Mouse (Mus musculus) liver, embryonic 11.5 days (tissue): ENCODE data around the gene Ralgapb. TPM values are rescaled to one million over a fixed set of nuclear protein-coding genes. Genes with fewer than 3 reads are reported as not detected.

Experiments
- ATAC-seq: fragments of 200-750 bp; cut with Nextera tagmentation; replicated peaks from 2 replicates; pipeline ENCODE4 v1.8.0; 2017; ENCODE audit warnings: moderate number of reproducible peaks, mild to moderate bottlenecking, moderate TSS enrichment, moderate library complexity; ENCODE audit not compliant: low FRiP score
- DNase-seq: peaks from one replicate; pipeline ENCODE4 v3.0.0-alpha.2; 2017; ENCODE audit warnings: low spot score
- H3K27ac ChIP-seq: fragments of 300-500 bp; sonication (generic); 2 replicates; pipeline ENCODE4 v1.5.1; 2014; ENCODE audit warnings: mild to moderate bottlenecking, low read depth, low read length, control low read depth
- H3K27me3 ChIP-seq: fragments of 300-500 bp; sonication (generic); replicated peaks from 2 replicates; pipeline ENCODE4 v1.6.1; 2014; ENCODE audit warnings: low read length, mixed read lengths; ENCODE audit not compliant: control insufficient read depth, insufficient read depth
- H3K36me3 ChIP-seq: fragments of 300-500 bp; sonication (generic); 2 replicates; pipeline ENCODE4 v1.6.1; 2014; ENCODE audit warnings: mild to moderate bottlenecking, low read length, moderate library complexity, mixed read lengths; ENCODE audit not compliant: control insufficient read depth, insufficient read depth
- H3K4me1 ChIP-seq: fragments of 300-500 bp; sonication (generic); replicated peaks from 2 replicates; pipeline ENCODE4 v1.6.1; 2014; ENCODE audit warnings: low read length, mixed read lengths; ENCODE audit not compliant: control insufficient read depth, insufficient read depth
- H3K4me2 ChIP-seq: fragments of 300-500 bp; sonication (generic); 2 replicates; pipeline ENCODE4 v1.6.1; 2014; ENCODE audit warnings: mild to moderate bottlenecking, control low read depth, moderate library complexity
- H3K4me3 ChIP-seq: fragments of 300-500 bp; sonication (generic); 2 replicates; pipeline ENCODE4 v1.5.1; 2014; ENCODE audit warnings: low read depth, low read length, control low read depth
- H3K9ac ChIP-seq: fragments of 300-500 bp; sonication (generic); 2 replicates; pipeline ENCODE4 v1.6.1; 2014; ENCODE audit warnings: low read depth, low read length, control low read depth
- H3K9me3 ChIP-seq: fragments of 300-500 bp; sonication (generic); 2 replicates; pipeline ENCODE4 v1.6.1; 2016; ENCODE audit warnings: low read length, inconsistent platforms, mixed read lengths; ENCODE audit not compliant: control insufficient read depth
- WGBS: fragments of 180-500 bp; shearing (Covaris S2); extraction: QIAGEN DNeasy Blood & Tissue Kit; methylation state at CpG from one replicate; pipeline ENCODE4 v1.1.7; 2014; 5-methylcytosine and 5-hydroxymethylcytosine counted together
- polyA plus RNA-seq: library from polyadenylated mRNA; unstranded; fragments of >200 nt; fragmentation: Nextera tagmentation; extraction: Ambion mirVana; gene quantifications from 2 replicates; pipeline ENCODE4 v1.2.1, GENCODE M21; 2014

The Ralgapb gene
- polyA plus RNA-seq, 1 experiment from 2014 or later = 14.3 TPM

DNA sequence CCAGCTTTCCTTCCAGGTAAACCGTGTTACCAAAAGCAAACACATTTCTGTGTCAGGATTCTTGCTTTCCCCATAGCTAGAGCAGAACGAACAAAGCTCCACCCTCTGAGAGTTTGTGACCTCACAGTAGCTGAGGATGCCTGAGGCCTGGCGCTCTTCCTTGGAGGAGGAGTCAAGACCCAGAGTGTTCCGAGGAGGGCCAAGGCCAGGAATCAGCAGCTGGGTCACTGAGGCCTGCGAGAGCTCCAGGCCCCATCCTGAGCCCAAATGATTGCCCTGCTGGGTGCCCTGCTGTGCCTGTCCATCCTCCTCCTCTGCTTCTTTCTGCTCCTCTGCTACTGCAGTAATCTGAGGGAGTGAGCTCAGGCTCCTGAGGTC lies 39.5 kb upstream of the Ralgapb start:
- ATAC-seq (no peak), DNase-seq (peak; percentile 22)
- Histone ChIP-seq H3K9ac (no peak overlapping the region), H3K4me3 (no peak overlapping the region), H3K4me1 (peaks cover under 1% of the 10 kb centered on the region; the same call in 1 of the 2 replicates), H3K36me3 (no peaks in the 10 kb centered on the region), H3K27me3 (peaks cover 11% of the 10 kb centered on the region), H3K4me2 (no peak overlapping the region), H3K9me3 (no peaks in the 10 kb centered on the region), H3K27ac (no peak overlapping the region)
- WGBS = 31% methylated on average over 5 of the region's 5 CpGs

DNA sequence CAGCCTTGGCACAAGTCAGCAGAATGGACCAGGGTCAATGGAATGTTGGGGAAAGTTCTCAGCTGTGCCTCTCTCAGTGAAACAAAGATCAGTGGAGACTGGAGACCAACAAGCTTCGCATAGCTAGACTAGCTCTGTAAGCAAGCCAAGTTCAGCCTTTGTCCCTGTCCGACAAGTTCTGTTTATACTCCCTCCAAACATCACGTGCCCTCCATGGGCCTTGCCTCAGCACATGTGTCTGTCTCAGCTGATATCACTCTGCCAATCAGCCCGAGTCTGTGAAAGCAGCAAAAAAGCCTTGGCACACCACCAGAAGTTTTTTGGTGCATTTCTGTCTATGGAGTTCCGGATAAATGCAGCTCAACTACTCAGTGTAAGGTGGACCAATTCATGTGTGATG lies 36.6 kb upstream of the Ralgapb start:
- ATAC-seq (no peak), DNase-seq (no peak)
- H3K9ac ChIP-seq = no peak overlapping the region
- H3K4me1 ChIP-seq = peaks cover 9% of the 10 kb centered on the region
- no peak overlapping the region for H3K27ac ChIP-seq
- no peak overlapping the region for H3K4me3 ChIP-seq
- H3K27me3 ChIP-seq = peaks cover 26% of the 10 kb centered on the region
- no peak overlapping the region for H3K4me2 ChIP-seq
- H3K36me3 ChIP-seq = no peaks in the 10 kb centered on the region
- no peaks in the 10 kb centered on the region for H3K9me3 ChIP-seq
- WGBS = 61% methylated on average over 5 of the region's 5 CpGs

DNA sequence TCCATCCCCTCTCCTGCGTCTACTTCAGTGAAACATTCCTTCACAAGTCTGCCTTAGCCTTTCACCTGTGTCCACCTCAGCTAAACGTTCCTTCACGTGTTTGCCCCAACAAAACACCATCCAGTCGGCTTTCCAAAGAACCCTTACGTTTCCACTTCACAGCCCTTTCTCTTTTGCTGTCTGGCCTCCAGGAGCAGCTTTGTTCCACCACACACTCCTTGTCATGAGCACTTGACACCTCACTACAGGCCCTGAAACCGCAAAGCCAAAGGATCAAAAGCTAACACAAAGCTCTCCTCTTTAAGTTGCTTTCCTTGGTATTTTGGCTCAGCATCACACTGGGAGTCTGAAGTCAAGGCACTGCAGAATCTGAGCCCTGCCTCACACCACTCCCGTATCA lies 36.1 kb upstream of the Ralgapb start:
- WGBS = 72% methylated on average over 7 of the region's 7 CpGs
- DNase-seq (no peak), ATAC-seq (no peak)
- Histone ChIP-seq H3K27me3 (peaks cover 26% of the 10 kb centered on the region), H3K4me2 (no peak overlapping the region), H3K4me3 (no peak overlapping the region), H3K27ac (no peak overlapping the region), H3K36me3 (no peaks in the 10 kb centered on the region), H3K9me3 (no peaks in the 10 kb centered on the region), H3K9ac (no peak overlapping the region), H3K4me1 (peaks cover 9% of the 10 kb centered on the region)

DNA sequence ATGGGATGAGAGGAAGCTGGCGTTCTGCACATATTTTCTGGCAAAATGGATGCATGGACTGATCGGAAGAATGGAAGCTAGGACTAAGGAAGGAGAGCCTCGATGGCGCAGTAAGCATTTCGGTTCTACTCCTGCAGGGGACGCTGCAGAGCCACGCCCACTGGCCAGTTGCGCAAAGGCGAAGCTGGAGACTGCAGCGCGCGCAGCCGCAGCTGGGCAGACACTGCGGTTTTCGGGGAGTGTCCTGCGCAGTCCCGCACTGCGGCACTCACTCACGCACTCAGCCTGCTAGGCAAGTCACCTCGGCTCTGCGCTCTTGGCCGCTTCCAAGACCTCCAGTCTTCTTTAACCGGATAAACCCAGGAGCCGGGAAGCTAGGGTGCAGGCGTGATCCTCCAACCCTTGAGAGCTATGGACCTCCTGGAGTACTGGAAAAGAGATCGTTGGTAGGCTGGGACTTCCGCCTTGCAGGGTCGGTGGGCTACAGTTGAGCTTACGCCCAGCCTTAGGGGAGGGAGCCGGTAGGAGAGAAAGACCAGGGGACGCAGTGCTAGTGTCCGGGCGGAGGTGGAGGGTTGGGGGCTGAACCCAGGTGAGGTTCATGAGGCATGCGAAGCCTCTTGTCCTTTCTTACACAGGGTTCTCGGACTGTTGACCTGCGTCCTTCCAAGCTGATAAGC lies 34.1 kb upstream of the Ralgapb start, which contains the start of gene Snhg11:
Gene Snhg11 (plus strand): TSS at position 196 of the 680 bp plus-strand sequence.
- Histone ChIP-seq H3K27me3 (peaks cover 26% of the 10 kb centered on the region), H3K27ac (no peak within 1 kb of the TSS), H3K9me3 (no peaks in the 10 kb centered on the region), H3K36me3 (no peaks in the 10 kb centered on the region), H3K4me3 (peak within 1 kb of the TSS; percentile 43), H3K4me1 (peaks cover 9% of the 10 kb centered on the region), H3K9ac (peak within 1 kb of the TSS; percentile 14; the same call in 1 of the 2 replicates), H3K4me2 (peak within 1 kb of the TSS; percentile 67)
- ATAC-seq (peak; percentile 34; the same call in 1 of the 2 replicates), DNase-seq (peak; percentile 64)
- 3% methylated on average over 36 of the region's 36 CpGs for WGBS

DNA sequence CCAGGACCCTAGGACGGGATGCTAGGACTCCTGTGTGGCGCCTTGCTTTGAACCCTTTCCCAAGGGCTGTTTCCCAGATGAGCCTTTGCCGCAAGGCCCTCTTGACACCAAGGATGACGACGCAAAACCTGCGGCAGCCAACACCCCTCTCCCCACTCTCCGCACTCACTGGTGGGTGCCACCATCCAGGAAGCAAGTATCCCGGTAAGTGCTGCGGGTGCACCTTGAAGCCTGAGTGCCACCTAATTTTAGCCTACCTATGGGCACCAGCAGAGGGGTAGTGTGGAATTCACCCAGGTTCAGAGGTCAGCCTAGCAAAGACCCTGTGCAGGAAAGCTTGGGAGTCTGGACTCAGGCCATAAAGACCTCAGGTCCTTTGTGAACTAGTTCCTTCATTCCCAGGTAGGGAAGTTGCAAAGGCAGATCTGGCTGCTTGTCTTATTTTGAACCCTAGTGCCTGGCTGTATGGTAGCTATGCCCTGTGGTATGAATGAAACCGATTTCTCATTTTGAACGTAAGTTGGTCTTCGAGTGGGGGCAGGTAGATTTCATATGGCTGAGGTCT lies 33.4 kb upstream of the Ralgapb start:
- DNase-seq (no peak), ATAC-seq (peak; percentile 22; the same call in 1 of the 2 replicates)
- no peak overlapping the region for H3K27ac ChIP-seq
- peaks cover 9% of the 10 kb centered on the region for H3K4me1 ChIP-seq
- WGBS = 27% methylated on average over 12 of the region's 12 CpGs
- H3K27me3 ChIP-seq = peaks cover 26% of the 10 kb centered on the region
- H3K4me3 ChIP-seq = peak overlapping the region; percentile 43
- no peak overlapping the region for H3K9ac ChIP-seq
- peak overlapping the region; percentile 67 for H3K4me2 ChIP-seq
- H3K9me3 ChIP-seq = no peaks in the 10 kb centered on the region
- no peaks in the 10 kb centered on the region for H3K36me3 ChIP-seq

DNA sequence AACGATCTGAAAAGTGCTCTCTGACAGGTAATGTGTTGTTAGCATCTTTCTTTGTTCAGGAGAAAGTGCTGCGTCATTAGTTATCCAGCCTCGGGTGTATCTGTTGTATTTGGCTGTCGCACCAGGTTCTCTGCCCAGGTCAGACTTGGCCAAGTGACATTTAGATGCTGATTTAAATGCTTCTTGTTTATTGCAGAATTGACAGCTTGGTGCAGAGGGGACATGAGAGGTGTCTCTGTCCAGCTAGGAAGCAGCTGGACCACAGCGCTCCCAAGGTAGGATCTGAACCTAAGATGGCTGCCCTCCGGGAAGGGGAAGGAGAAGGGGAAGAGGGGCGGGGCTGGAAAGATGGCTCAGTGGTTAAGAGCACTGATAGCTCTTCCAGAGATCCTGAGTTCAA lies 32.9 kb upstream of the Ralgapb start:
- H3K4me2 ChIP-seq = no peak overlapping the region; the same call in 1 of the 2 replicates
- H3K9me3 ChIP-seq = no peaks in the 10 kb centered on the region

DNA sequence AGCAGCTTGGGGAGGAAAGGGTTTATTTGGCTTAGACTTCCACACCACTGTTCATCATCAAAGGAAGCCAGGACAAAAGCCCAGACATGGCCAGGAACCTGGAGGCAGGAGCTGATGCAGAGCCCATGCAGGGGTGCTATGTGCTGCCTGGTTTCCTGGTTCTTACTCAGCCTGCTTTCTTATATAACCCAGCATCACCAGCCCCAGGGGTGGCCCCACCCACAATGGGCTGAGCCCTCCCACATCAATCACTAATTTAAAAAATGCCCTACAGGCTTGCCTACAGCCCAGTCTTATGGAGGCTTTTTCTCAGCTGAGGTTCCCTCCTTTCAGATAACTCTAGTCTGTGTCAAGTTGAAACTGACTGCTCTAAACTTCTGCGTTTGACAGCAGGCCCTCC lies 31.8 kb upstream of the Ralgapb start:
- Histone ChIP-seq H3K27me3 (peaks cover 26% of the 10 kb centered on the region), H3K4me3 (no peak overlapping the region), H3K27ac (no peak overlapping the region), H3K4me1 (peaks cover 9% of the 10 kb centered on the region), H3K4me2 (no peak overlapping the region), H3K36me3 (no peaks in the 10 kb centered on the region), H3K9ac (no peak overlapping the region), H3K9me3 (no peaks in the 10 kb centered on the region)
- ATAC-seq (no peak), DNase-seq (no peak)
- WGBS = 78% methylated on average over 1 of the region's 1 CpGs

More for the DNA sequence above, 32.9 kb upstream of the Ralgapb start:
- peaks cover 26% of the 10 kb centered on the region for H3K27me3 ChIP-seq
- no peak overlapping the region for H3K27ac ChIP-seq
- 57% methylated on average over 7 of the region's 7 CpGs for WGBS
- H3K36me3 ChIP-seq = no peaks in the 10 kb centered on the region
- no peak overlapping the region for H3K4me3 ChIP-seq
- no peak overlapping the region for H3K9ac ChIP-seq
- H3K4me1 ChIP-seq = peaks cover 9% of the 10 kb centered on the region
- ATAC-seq (no peak), DNase-seq (no peak)

DNA sequence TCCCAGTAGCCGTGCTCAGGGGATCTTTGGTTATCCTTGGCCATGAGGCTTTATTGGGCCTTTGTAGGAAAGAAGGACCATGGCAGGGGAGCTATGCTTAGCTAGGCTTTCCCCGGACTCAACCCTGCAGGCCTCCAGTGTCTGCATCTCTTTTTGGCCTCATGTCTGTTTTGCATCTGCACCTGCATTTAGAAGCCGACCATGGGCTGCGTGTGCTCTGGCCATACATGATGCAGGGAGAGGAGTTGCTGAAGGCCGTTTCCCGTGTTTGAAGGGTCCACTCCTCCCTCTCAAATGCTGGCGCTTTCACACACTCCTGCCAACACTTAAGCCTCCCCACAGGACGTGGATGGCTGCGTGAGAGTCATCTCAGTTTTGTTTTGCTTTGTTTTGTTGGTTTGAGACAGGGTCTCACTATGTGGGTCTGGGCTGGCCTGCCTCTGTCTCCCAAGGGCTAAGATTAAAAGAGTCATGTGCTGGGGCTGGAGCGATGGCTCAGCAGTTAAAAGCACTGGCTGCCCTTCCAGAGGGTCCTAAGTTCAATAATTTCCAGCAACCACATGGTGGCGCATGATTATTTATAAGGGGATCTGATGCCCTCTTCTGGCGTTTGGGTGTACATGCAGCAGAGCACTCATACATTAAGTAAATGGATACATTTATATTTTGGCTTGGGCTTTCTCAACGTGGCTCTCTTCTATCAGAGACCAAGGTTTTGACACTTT lies 30.1 kb upstream of the Ralgapb start:
- Histone ChIP-seq H3K27ac (no peak overlapping the region), H3K27me3 (peaks cover 19% of the 10 kb centered on the region), H3K9me3 (no peaks in the 10 kb centered on the region), H3K4me3 (no peak overlapping the region), H3K9ac (no peak overlapping the region), H3K4me1 (peaks cover 9% of the 10 kb centered on the region), H3K4me2 (no peak overlapping the region), H3K36me3 (no peaks in the 10 kb centered on the region)
- peak; percentile 27 for DNase-seq
- ATAC-seq = no peak
- 47% methylated on average over 13 of the region's 13 CpGs for WGBS
